Mouse (Mus musculus): ENCODE results near the gene Cpeb4.

Gene Cpeb4

DNA sequence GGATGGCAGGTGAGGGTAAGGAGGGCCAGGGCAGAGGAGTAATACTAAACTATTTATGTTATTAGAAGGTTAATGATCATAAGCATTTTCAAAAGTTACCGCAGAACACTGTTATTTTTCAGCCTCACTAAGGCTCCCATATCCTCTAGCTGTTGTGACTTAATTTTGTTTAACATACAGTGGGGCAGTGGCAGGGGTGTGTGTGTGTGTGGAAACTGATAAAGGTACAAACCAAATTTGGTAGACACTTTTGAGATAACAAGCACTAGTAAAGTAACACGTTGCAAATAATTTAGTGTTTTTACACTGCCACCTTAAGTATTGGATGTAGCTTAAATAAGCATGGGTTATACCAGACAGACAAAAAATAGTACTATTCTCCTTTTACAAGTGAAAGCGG, 24.9 kb downstream of the Cpeb4 start:
- no peak for DNase-seq (ENCODE audit: extremely low spot score, low spot score)

- no peak for DNase-seq (ENCODE audit: extremely low spot score, low spot score)
Observed at GRCm38 (mm10) chr11:31899166-31899565, 27.2 kb downstream of the Cpeb4 start.

- no peak for DNase-seq (ENCODE audit: extremely low spot score, low spot score)
Observed at GRCm38 (mm10) chr11:31900736-31901135, 28.7 kb downstream of the Cpeb4 start.

DNA sequence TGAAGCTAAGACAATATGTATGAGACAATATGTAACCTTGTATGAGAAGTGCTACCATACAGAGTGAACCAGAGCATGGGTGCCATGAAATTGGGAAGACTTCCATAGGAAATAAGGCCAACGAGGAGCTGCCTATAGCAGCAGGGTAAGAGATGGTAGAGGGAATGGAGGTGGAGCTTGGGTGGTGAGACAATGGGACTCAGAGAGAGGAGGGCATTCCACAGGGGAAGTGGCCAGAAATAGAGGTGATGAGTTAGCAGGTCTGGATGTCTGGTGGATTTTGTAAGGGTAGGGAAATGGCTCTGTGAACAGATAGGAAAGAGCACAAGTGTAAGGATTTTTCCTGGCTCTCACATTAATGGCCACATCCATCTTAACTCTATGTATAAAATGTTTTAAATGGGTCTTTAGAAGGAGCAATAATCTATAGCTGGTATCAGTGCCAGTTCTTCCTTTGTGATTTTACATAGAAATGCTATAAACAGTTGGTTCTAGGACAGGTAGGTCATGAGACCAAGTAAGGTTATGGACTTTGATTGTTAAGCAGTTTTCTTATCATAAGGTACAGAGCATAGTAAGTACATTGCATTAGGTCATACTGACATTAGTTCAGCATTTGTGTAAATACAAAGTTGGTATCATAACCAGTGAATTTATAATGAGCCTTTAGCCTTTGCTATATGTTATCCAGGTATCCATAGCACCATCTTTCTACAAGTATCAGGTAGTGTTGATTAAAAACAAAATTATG, 30.4 kb downstream of the Cpeb4 start:
- no peak for DNase-seq (ENCODE audit: extremely low spot score, low spot score)

- no peak for DNase-seq (ENCODE audit: extremely low spot score, low spot score)
Observed at GRCm38 (mm10) chr11:31906499-31906898, 34.5 kb downstream of the Cpeb4 start.

DNA sequence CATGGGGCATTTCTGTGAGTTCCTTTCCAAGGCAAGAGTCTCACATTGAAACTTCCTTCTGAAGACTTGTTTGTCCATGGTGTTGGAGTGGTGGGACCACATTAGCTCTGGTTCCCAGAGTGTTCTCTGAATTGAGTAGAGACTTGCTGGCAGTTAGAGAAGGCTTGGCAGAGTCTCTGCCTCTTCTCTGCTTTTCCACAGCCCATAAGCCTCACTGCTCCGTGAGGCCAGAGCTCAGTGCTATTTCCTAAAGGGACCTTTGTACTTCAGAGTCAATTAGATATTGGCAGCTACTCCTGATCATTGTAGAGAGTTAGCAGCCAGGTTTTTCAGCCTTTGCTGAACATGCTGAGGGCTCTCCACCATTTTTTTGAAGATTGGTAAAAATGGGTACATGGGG, 35.6 kb downstream of the Cpeb4 start:
- no peak for DNase-seq (ENCODE audit: extremely low spot score, low spot score)

GRCm38 (mm10) chr11:31912958-31913357, 40.9 kb downstream of the Cpeb4 start:
- no peak for DNase-seq (ENCODE audit: extremely low spot score, low spot score)

- DNase-seq (ENCODE audit: extremely low spot score, low spot score), result no peak
Observed at GRCm38 (mm10) chr11:31917769-31918168, 45.8 kb downstream of the Cpeb4 start.

DNA sequence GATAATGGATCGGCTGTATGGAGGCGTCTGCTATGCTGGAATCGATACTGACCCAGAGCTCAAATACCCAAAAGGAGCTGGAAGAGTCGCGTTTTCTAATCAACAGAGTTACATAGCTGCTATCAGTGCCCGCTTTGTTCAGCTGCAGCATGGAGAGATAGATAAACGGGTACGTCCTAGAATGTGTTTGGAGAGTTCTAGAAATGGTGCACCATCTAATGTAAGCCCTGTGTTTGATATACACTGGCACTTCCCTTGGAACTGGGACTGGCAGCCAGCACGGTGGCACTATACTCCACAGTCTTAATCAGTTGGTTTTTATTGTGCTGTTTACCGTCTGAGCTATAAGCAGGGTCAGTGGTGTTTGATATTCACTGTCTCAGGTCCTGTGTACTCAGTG, 58.0 kb downstream of the Cpeb4 start:
- DNase-seq (ENCODE audit: extremely low spot score, low spot score), result no peak

DNA sequence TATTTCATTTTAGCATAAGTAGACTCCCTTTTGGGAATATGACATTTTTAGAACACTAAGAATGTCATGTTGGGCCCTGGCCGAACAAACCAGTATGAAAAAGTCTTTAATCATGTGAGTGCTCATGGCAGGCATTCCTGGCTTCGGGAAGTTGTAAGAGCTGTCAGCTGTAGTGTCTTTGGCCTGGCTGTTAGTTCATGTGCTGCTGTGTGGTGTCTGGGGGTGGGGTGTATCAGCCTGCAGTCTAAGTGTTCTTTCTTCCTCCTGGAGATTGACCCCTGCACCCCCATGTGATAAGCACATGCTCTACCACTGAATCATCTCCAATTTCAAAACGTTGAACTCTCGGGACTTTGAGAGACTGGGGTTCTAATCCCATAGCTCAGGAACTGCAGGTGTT, 63.6 kb downstream of the Cpeb4 start:
- DNase-seq (ENCODE audit: extremely low spot score, low spot score), result no peak

DNA sequence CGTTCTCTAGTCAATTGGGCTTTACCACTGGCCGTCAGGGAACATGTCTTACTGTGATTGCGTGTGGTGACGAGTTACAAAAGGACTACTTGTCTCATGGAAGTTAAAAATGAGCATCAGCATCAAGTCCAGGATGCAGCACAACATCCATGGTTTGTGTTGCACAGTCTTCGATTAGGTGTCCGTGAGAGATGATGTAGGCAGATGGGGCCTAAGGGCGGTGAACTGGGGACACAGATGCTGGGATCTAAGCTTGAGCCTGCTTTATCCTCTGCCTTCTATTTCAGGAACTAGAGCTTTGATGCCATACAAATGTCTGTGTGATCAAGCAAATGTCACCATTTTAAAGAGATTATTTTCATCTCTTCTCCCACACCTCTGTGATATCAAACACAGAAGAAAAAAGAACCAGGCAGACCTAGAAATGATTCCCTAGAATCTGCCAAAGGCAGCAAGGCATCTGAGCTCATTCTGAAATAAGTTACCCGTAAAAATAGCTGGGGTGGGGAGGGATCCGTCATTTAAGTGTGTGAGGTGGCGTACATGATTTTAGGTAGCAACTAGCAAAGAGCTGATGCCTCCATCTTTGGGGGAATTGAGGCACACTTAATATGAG, 65.0 kb downstream of the Cpeb4 start:
- DNase-seq (ENCODE audit: extremely low spot score, low spot score), result no peak

GRCm38 (mm10) chr11:31940898-31941639, 69.1 kb downstream of the Cpeb4 start:
- DNase-seq (ENCODE audit: extremely low spot score, low spot score), result no peak

DNA sequence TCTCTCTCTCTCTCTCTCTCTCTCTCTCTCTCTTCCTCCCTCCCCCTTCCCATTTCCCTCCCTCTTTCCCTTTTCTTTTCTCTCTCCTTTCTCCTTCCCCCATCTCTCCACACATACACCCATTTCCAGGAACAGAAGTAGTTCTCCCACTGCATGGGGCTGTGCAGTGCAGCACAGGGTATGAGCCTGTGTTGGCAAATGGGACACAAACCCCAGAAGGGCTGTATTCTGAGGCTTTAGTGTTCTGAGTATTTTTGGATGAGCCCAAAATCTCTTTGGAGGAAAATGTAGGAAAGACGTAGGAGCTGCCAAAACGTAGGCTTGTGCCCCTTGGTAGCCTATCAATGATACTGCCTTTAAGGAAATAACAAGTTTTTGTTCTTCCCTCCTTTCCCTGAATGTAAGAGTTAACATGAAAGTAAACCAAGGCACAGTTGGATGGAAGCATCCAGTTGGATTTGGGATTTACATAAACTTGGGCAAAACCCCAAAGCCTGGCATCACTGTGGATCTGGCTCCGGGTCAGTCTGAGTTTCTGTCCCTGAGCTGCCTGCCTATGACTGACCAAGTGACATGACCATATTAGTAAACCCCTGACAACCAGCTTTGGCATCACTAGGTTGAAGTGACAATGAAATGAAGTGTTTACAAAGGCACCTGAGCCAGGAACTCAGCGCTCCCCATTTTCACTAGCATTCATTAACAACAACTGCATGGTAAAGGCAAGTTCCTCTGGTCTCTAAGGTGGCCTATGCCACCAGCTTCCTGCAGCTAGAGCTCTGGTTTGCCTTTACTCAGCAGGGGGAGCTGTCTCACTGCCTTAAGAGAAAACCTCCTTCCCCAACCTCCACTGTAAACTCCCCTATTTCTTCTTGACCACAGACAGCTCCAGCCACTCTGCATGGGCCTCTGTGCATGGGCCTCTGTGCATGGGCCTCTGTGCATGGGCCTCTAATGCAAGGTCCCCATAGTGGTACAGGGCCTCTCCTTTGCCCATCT, 69.9 kb downstream of the Cpeb4 start:
- DNase-seq (ENCODE audit: extremely low spot score, low spot score), result no peak

DNA sequence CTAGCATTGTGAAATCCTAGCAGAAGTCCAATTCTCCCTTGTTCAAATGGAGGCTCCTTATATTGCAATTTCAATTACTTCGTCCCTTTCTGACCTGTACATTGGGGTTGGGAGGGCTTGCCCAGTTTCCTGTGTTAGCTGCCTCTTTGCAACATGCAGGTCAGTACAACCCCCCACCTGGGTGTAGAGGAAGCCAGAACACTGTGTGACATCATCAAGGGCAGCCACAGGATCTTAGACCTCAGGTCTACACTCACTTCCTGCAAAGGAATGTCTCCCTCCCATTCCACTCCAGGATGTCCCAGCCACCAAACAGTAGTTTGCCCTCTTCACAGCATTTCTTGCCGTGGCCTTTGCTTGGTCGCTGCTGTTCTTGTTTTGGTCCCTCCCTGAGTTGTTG, 73.5 kb downstream of the Cpeb4 start:
- no peak for DNase-seq (ENCODE audit: extremely low spot score, low spot score)

GRCm38 (mm10) chr11:31948462-31949330, 76.7 kb downstream of the Cpeb4 start:
- DNase-seq (ENCODE audit: extremely low spot score, low spot score), result no peak

- DNase-seq (ENCODE audit: extremely low spot score, low spot score), result peak; percentile 68
Observed at GRCm38 (mm10) chr11:31949331-31949785, 77.3 kb downstream of the Cpeb4 start.

GRCm38 (mm10) chr11:31960071-31960470, 88.1 kb downstream of the Cpeb4 start:
- DNase-seq (ENCODE audit: extremely low spot score, low spot score), result no peak

DNA sequence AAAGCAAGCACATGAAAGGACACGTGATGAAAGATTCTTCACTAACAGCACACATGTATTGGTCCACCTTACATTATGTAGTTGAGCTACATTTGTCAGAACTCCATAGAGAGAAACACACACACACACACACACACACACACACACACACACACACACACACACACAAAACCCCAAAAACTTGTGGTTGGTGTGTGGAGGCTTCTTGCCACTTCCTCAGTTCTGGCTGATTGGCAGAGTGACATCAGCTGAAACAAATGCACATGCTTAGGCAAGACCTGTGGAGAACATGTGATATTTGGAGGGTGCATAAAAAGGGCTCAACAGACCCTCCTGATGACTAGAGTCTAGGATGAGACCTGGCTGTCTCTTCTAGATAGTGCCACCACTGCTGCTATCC, 92.0 kb downstream of the Cpeb4 start:
- DNase-seq (ENCODE audit: extremely low spot score, low spot score), result no peak

GRCm38 (mm10) chr11:31965256-31966134, 93.5 kb downstream of the Cpeb4 start, which contains the start of gene 4930524B15Rik:
TSS of gene 4930524B15Rik (plus strand) at chr11:31965592.
- DNase-seq (ENCODE audit: extremely low spot score, low spot score), result peak; percentile 61

Data from neural tube, embryonic 10.5 days (tissue).